Mouse (Mus musculus) embryonic facial prominence, embryonic 15.5 days (tissue): ENCODE measurements at regions not wholly inside any gene's neighbourhood (a gene's known extent, or its start where the extent isn't known, plus 50 kb on each side); places are given as distances from the start of the nearest gene placed in this dataset.

Source experiments
- ATAC-seq: fragments of 200-750 bp; cut with Nextera tagmentation; 2 replicates; pipeline ENCODE4 v1.8.0; 2017; ENCODE audit warnings: low read depth, moderate TSS enrichment; ENCODE audit not compliant: insufficient number of reproducible peaks, low FRiP score, low TSS enrichment
- H3K27ac ChIP-seq: fragments of 300-500 bp; sonication (generic); replicated peaks from 2 replicates; pipeline ENCODE4 v1.5.1; 2015; ENCODE audit warnings: mild to moderate bottlenecking, inconsistent platforms
- H3K27me3 ChIP-seq: fragments of 300-500 bp; sonication (generic); 2 replicates; pipeline ENCODE4 v1.6.1; 2015; ENCODE audit warnings: inconsistent platforms
- H3K36me3 ChIP-seq: fragments of 300-500 bp; sonication (generic); 2 replicates; pipeline ENCODE4 v1.6.1; 2015; ENCODE audit warnings: mild to moderate bottlenecking, inconsistent platforms
- H3K4me1 ChIP-seq: fragments of 300-500 bp; sonication (generic); 2 replicates; pipeline ENCODE4 v1.6.1; 2015; ENCODE audit warnings: inconsistent platforms
- H3K4me2 ChIP-seq: fragments of 300-500 bp; sonication (generic); replicated peaks from 2 replicates; pipeline ENCODE4 v1.6.1; 2015; ENCODE audit warnings: mild to moderate bottlenecking, inconsistent platforms
- H3K4me3 ChIP-seq: fragments of 300-500 bp; sonication (generic); replicated peaks from 2 replicates; pipeline ENCODE4 v1.5.1; 2015; ENCODE audit warnings: mild to moderate bottlenecking, inconsistent platforms
- H3K9ac ChIP-seq: fragments of 300-500 bp; sonication (generic); 2 replicates; pipeline ENCODE4 v1.6.1; 2015; ENCODE audit warnings: inconsistent platforms
- H3K9me3 ChIP-seq: fragments of 300-500 bp; sonication (generic); replicated peaks from 2 replicates; pipeline ENCODE4 v1.6.1; 2016; ENCODE audit warnings: inconsistent platforms
- WGBS: fragments of 180-500 bp; shearing (Covaris S2); methylation state at CpG from one replicate; pipeline ENCODE4 v1.1.7; 2015; 5-methylcytosine and 5-hydroxymethylcytosine counted together

- Histone ChIP-seq H3K4me1 (0 out of 2 replicates have a peak, but pooled peaks cover 3% of the 10 kb centered on the region), H3K9me3 (0 out of 2 replicates have a peak, but pooled peaks cover 5% of the 10 kb centered on the region), H3K27ac (no peak overlapping the region), H3K4me2 (no peak overlapping the region), H3K27me3 (no peaks in the 10 kb centered on the region), H3K9ac (no peak overlapping the region), H3K36me3 (no peaks in the 10 kb centered on the region), H3K4me3 (no peak overlapping the region)
- WGBS: 71% methylated on average over 5 of the region's 5 CpGs
- ATAC-seq: no peak
Measured at GRCm38 (mm10) chr1:57572097-57572496, 165.2 kb upstream of the Tyw5 start.

GRCm38 (mm10) chr1:57573829-57574228 lies 166.9 kb upstream of the Tyw5 start:
- Histone ChIP-seq H3K27me3 (no peaks in the 10 kb centered on the region), H3K36me3 (no peaks in the 10 kb centered on the region), H3K4me2 (no peak overlapping the region), H3K9ac (no peak overlapping the region), H3K27ac (no peak overlapping the region; the same call in 1 of the 2 replicates), H3K4me1 (0 out of 2 replicates have a peak, but pooled peaks cover 3% of the 10 kb centered on the region), H3K9me3 (no peaks in the 10 kb centered on the region), H3K4me3 (no peak overlapping the region)
- ATAC-seq: no peak
- 45% methylated on average over 6 of the region's 6 CpGs for WGBS

DNA sequence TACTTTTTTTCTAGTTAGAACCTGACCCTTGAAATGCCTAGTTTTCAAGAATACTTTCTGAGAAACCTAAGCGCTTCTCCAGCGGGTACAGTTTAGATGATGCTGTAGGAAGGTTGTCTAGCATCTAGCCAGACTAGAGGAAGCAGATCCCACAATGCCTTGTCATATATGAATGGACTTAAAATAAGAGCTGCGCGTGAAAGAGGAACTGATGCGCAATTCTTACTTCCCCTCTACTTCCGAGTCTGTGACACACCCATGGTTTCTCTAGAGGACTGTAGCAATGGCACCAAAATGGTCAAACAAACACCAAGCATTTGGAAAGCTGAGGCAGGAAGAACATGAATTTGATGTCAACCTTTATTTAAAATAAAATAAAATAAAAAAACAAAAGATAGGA lies 167.6 kb upstream of the Tyw5 start:
- no peaks in the 10 kb centered on the region for H3K36me3 ChIP-seq
- WGBS: 92% methylated on average over 6 of the region's 6 CpGs
- no peak overlapping the region for H3K27ac ChIP-seq
- H3K4me1 ChIP-seq: 0 out of 2 replicates have a peak, but pooled peaks cover 3% of the 10 kb centered on the region
- no peak for ATAC-seq
- H3K4me2 ChIP-seq: no peak overlapping the region
- no peaks in the 10 kb centered on the region for H3K9me3 ChIP-seq
- no peak overlapping the region for H3K4me3 ChIP-seq
- H3K9ac ChIP-seq: no peak overlapping the region
- no peaks in the 10 kb centered on the region for H3K27me3 ChIP-seq

DNA sequence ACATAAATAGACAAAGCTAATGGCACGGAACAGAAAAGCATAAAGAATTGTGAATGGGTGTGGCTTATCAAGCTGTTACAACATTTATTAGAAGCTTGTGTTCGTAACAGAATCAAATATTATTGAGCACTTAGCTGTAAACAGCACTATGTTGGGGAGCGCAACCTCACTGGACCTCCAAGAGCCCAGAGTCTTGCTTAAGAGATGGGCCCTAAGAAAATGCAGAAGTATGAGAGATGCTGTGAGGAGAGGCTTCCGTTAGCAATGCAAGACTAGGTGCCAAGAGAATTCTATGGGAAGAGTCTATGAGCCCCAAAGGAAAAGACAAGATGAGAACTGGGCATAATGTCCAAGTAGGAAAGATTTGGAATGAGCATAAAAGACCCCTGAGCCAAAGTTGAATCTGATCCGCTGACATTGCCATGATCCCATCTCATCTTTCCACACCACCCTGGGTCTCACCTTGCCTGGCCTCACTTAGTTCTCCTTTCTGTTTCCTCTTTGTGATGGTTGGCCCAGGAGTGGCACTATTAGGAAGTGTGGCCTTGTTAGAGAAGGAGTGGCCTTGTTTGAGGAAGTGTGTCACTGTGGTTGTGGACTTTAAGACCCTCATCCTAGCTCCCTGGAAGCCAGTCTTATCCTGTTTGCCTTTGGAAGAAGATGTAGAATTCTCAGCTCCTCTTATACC lies 169.3 kb upstream of the Tyw5 start:
- 90% methylated on average over 5 of the region's 5 CpGs for WGBS
- Histone ChIP-seq H3K4me3 (no peak overlapping the region), H3K9ac (no peak overlapping the region), H3K27me3 (no peaks in the 10 kb centered on the region), H3K9me3 (no peaks in the 10 kb centered on the region), H3K4me1 (0 out of 2 replicates have a peak, but pooled peaks cover 3% of the 10 kb centered on the region), H3K4me2 (no peak overlapping the region), H3K27ac (no peak overlapping the region), H3K36me3 (no peaks in the 10 kb centered on the region)
- ATAC-seq: no peak

DNA sequence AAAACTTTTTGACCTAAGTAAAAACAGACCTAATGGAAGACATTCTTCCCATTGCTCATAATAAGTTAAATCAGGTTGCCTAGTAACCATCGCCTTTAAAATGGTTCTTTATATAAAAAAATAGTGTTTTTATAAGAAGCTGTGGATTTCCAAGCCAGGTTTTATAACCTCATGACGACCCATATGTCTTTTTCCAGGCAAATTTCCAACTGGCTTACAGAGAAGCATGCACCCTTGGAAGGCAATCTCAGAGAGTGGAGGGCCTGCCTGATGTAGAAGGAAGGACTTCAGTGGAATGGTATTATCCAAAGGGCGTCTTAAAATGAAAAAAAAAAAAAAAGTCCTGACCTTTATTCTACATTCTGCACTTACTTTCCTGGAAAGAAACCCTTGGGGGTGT lies 172.2 kb upstream of the Tyw5 start:
- WGBS: 45% methylated on average over 3 of the region's 3 CpGs
- H3K36me3 ChIP-seq: no peaks in the 10 kb centered on the region
- H3K4me2 ChIP-seq: no peak overlapping the region
- H3K9ac ChIP-seq: no peak overlapping the region
- 0 out of 2 replicates have a peak, but pooled peaks cover 2% of the 10 kb centered on the region for H3K4me1 ChIP-seq
- H3K9me3 ChIP-seq: no peaks in the 10 kb centered on the region
- ATAC-seq: peak; percentile 56
- no peak overlapping the region for H3K4me3 ChIP-seq
- no peaks in the 10 kb centered on the region for H3K27me3 ChIP-seq
- peak overlapping the region; percentile 75; the same call in 1 of the 2 replicates for H3K27ac ChIP-seq

DNA sequence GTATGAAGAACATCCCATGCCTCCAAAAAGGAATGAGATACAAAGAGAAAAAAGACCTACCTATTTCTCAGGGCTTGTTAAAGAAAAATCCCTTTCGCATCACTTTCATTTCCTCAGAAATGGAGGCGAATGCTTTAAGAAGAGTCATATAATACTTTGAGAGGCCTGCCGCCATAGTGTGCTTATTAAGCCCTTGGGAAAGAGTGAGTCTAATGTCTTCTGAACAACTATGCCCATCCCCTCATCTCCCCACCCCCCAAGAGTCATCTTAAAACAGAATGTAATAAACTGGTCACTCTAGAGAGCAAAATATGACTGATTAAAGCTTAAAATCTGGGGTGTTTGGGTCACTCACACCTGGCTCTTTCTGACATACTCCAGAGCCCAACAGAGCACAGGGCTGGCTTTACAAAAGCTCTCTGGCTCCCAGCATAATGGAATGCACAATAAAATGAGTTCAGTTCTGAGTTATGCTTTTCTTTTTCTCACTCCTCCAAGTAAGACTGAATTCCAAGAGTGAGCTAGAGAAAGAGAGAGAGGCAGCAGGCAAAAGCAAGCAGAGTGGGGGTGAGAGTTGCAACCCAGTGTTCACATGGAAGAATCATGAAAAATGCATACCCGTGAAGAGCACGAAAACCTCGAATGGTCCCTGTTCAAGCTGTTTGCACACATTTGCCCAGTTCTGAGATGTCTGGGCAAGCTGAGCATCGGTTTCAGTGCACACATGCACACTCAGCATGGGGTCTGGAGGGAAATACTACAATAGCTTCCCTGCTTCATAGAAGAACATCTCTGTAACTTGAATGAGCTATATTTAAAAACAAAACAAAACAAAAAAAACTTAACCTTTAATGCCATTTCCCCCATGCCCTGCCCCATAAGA lies 180.0 kb upstream of the Spats2l start:
- Histone ChIP-seq H3K4me3 (no peak overlapping the region), H3K4me1 (peaks cover 11% of the 10 kb centered on the region; the same call in 1 of the 2 replicates), H3K27me3 (no peaks in the 10 kb centered on the region), H3K4me2 (no peak overlapping the region), H3K9me3 (no peaks in the 10 kb centered on the region), H3K9ac (no peak overlapping the region), H3K36me3 (no peaks in the 10 kb centered on the region), H3K27ac (peak overlapping the region; percentile 63; the same call in 1 of the 2 replicates)
- no peak for ATAC-seq
- 71% methylated on average over 7 of the region's 7 CpGs for WGBS

GRCm38 (mm10) chr1:57594815-57595214 lies 179.1 kb upstream of the Spats2l start:
- no peak overlapping the region for H3K27ac ChIP-seq
- no peak for ATAC-seq
- H3K4me3 ChIP-seq: no peak overlapping the region
- H3K27me3 ChIP-seq: no peaks in the 10 kb centered on the region
- 52% methylated on average over 5 of the region's 5 CpGs for WGBS
- H3K9ac ChIP-seq: no peak overlapping the region
- no peaks in the 10 kb centered on the region for H3K36me3 ChIP-seq
- H3K4me2 ChIP-seq: no peak overlapping the region
- H3K4me1 ChIP-seq: peaks cover 11% of the 10 kb centered on the region; the same call in 1 of the 2 replicates
- H3K9me3 ChIP-seq: no peaks in the 10 kb centered on the region

- Histone ChIP-seq H3K4me2 (no peak overlapping the region), H3K9me3 (no peaks in the 10 kb centered on the region), H3K36me3 (no peaks in the 10 kb centered on the region), H3K27ac (no peak overlapping the region), H3K27me3 (no peaks in the 10 kb centered on the region), H3K4me1 (no peaks in the 10 kb centered on the region), H3K4me3 (no peak overlapping the region), H3K9ac (no peak overlapping the region)
- no peak for ATAC-seq
- WGBS: 67% methylated on average over 2 of the region's 2 CpGs
Measured at GRCm38 (mm10) chr1:57600951-57601350, 173.0 kb upstream of the Spats2l start.

- Histone ChIP-seq H3K27ac (no peak overlapping the region), H3K9me3 (no peaks in the 10 kb centered on the region), H3K4me3 (no peak overlapping the region), H3K4me2 (no peak overlapping the region), H3K9ac (no peak overlapping the region), H3K36me3 (no peaks in the 10 kb centered on the region), H3K4me1 (no peaks in the 10 kb centered on the region), H3K27me3 (no peaks in the 10 kb centered on the region)
- no peak for ATAC-seq
- WGBS: 35% methylated on average over 1 of the region's 1 CpGs
Measured at GRCm38 (mm10) chr1:57605525-57605924, 168.4 kb upstream of the Spats2l start.

- H3K27ac ChIP-seq: no peak overlapping the region
- no peak overlapping the region for H3K9ac ChIP-seq
- no peak overlapping the region for H3K4me2 ChIP-seq
- H3K27me3 ChIP-seq: no peaks in the 10 kb centered on the region
- ATAC-seq: no peak
- 46% methylated on average over 4 of the region's 4 CpGs for WGBS
- no peaks in the 10 kb centered on the region for H3K9me3 ChIP-seq
- no peak overlapping the region for H3K4me3 ChIP-seq
- no peaks in the 10 kb centered on the region for H3K4me1 ChIP-seq
- no peaks in the 10 kb centered on the region for H3K36me3 ChIP-seq
Measured at GRCm38 (mm10) chr1:57606060-57606683, 167.8 kb upstream of the Spats2l start.

GRCm38 (mm10) chr1:57607026-57607425 lies 166.9 kb upstream of the Spats2l start:
- no peak for ATAC-seq
- no peaks in the 10 kb centered on the region for H3K36me3 ChIP-seq
- H3K4me3 ChIP-seq: no peak overlapping the region
- no peak overlapping the region for H3K9ac ChIP-seq
- H3K9me3 ChIP-seq: no peaks in the 10 kb centered on the region
- WGBS: 53% methylated on average over 8 of the region's 8 CpGs
- no peak overlapping the region for H3K27ac ChIP-seq
- no peak overlapping the region for H3K4me2 ChIP-seq
- no peaks in the 10 kb centered on the region for H3K4me1 ChIP-seq
- no peaks in the 10 kb centered on the region for H3K27me3 ChIP-seq
